Mouse (Mus musculus) heart, adult 2 months (tissue): ENCODE data around the gene Pten.

Experiments used
- CTCF ChIP-seq: fragments of 200-600 bp; IDR thresholded peaks from 2 replicates; pipeline ENCODE4 v1.8.1; 2022; ENCODE audit warnings: antibody characterized with exemption, mild to moderate bottlenecking, moderate library complexity
- EP300 ChIP-seq: fragments of 200-500 bp; IDR thresholded peaks from 2 replicates; pipeline ENCODE4 v1.6.1; 2011; ENCODE audit warnings: low read depth, low read length, control low read depth; ENCODE audit not compliant: insufficient read depth
- POLR2A ChIP-seq: fragments of 200-500 bp; IDR thresholded peaks from 2 replicates; pipeline ENCODE4 v1.6.1; 2011; ENCODE audit warnings: mild to moderate bottlenecking, low read depth, low read length, control low read depth; ENCODE audit not compliant: insufficient read depth

DNA sequence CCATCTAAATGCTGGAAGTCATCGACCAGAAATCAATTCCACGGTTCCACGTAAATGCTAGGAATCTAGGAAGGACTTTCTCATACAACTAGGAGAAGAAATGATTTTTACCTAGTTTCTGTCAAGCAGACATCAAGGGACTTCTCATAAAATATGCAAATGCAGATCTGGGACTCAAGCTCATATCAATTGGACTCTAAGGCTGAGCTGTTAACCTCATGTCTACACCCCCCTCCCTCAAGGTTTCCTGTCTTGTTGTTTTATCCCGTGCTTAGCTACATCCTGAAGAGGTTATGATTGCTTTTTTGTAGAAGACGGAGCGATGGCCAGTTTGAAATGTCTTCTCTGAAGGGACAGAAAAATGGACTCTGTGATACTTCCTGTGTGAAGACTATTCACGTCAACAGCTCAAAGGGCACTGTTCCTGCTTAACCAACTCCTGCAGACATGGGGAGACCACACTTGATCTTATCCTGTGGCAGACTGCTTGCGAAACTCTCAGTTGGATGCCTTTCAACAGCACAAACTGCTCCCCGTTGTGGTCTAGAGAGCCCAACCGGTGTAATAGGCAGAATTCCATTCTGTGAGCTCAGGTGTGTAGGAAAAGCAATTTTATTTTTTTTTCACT lies 111.9 kb downstream of the Pten start:
- TF ChIP-seq POLR2A (no peak), CTCF (no peak), EP300 (no peak)
